Mouse (Mus musculus) hindbrain, embryonic 16.5 days (tissue): Measurements from ENCODE around the gene Abhd4. TPM values are rescaled to one million over a fixed set of nuclear protein-coding genes. Genes with fewer than 3 reads are reported as not detected.
A peak's percentile ranks its signal among the peaks of the same experiment; 100 is the strongest.

Source experiments
- ATAC-seq: fragments of 200-750 bp; cut with Nextera tagmentation; 2 replicates; pipeline ENCODE4 v1.8.0; 2017; ENCODE audit warnings: moderate TSS enrichment, moderate library complexity
- H3K27ac ChIP-seq: fragments of 300-500 bp; sonication (generic); 2 replicates; pipeline ENCODE4 v1.5.1; 2014; ENCODE audit warnings: low read depth, mild to moderate bottlenecking, control low read depth, low read length, moderate library complexity
- H3K27me3 ChIP-seq: fragments of 300-500 bp; sonication (generic); replicated peaks from 2 replicates; pipeline ENCODE4 v1.6.1; 2014; ENCODE audit warnings: low read length; ENCODE audit not compliant: control insufficient read depth, insufficient read depth
- H3K36me3 ChIP-seq: fragments of 300-500 bp; sonication (generic); 2 replicates; pipeline ENCODE4 v1.6.1; 2014; ENCODE audit warnings: mild to moderate bottlenecking, low read length, moderate library complexity, mixed read lengths; ENCODE audit not compliant: control insufficient read depth, insufficient read depth
- H3K4me1 ChIP-seq: fragments of 300-500 bp; sonication (generic); 2 replicates; pipeline ENCODE4 v1.6.1; 2014; ENCODE audit warnings: low read depth, low read length; ENCODE audit not compliant: control insufficient read depth, insufficient read depth
- H3K4me2 ChIP-seq: fragments of 300-500 bp; sonication (generic); 2 replicates; pipeline ENCODE4 v1.6.1; 2014; ENCODE audit warnings: mild to moderate bottlenecking, low read length, control low read depth, moderate library complexity
- H3K4me3 ChIP-seq: fragments of 300-500 bp; sonication (generic); 2 replicates; pipeline ENCODE4 v1.5.1; 2014; ENCODE audit warnings: mild to moderate bottlenecking, low read length, control low read depth, moderate library complexity
- H3K9ac ChIP-seq: fragments of 300-500 bp; sonication (generic); 2 replicates; pipeline ENCODE4 v1.6.1; 2014; ENCODE audit warnings: low read depth, mild to moderate bottlenecking, control low read depth, low read length, moderate library complexity
- H3K9me3 ChIP-seq: fragments of 300-500 bp; sonication (generic); 2 replicates; pipeline ENCODE4 v1.6.1; 2014; ENCODE audit warnings: mild to moderate bottlenecking, low read length, moderate library complexity; ENCODE audit not compliant: control insufficient read depth
- WGBS: fragments of 180-500 bp; shearing (Covaris S2); extraction: QIAGEN DNeasy Blood & Tissue Kit; methylation state at CpG from one replicate; pipeline ENCODE4 v1.1.7; 2014; 5-methylcytosine and 5-hydroxymethylcytosine counted together
- polyA plus RNA-seq: library from polyadenylated mRNA; unstranded; fragments of >200 nt; fragmentation: Nextera tagmentation; extraction: Ambion mirVana; gene quantifications from 2 replicates; pipeline ENCODE4 v1.2.1, GENCODE M21; 2015

The Abhd4 gene
- 70.3 and 75.2 TPM in 2 replicates for polyA plus RNA-seq

DNA sequence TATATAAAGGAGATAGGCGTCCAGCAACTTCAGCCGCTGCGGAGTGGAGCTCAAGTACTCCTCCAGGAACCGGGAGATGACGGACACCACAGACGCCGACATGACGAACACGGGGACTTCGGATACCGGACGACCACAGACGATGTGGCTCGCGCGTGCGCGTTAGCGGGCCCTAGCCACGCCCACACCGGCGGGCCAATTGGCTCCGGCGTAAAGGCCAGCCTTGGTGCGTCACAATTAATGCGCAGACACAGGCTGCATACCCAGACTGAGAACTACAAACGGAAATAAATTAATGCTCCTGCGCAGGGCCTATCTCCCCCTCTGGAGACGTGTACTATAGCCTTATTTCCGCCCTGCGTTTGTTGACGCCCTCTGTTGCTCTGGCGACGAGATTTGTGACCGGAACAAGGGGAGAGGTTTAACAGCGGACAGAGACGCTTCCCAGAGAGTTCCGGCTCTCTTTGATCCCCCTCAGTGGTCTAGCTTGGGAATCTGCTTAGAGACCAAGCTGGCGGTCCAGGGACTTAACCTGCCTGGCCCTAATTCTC is at the start of gene Abhd4, which contains the start of gene Dad1:
TSS of gene Abhd4 (plus strand) at position 448 of the 551 bp plus-strand sequence.
TSS of gene Dad1 (minus strand) at position 364 of the 551 bp plus-strand sequence.
- Histone ChIP-seq H3K27ac (peak within 1 kb of the TSS; percentile 85), H3K27me3 (no peaks in the 10 kb centered on the region), H3K9ac (peak within 1 kb of the TSS; percentile 77), H3K36me3 (no peaks in the 10 kb centered on the region), H3K4me2 (peak within 1 kb of the TSS; percentile 76), H3K9me3 (no peaks in the 10 kb centered on the region), H3K4me3 (peak within 1 kb of the TSS; percentile 82), H3K4me1 (peaks cover 36% of the 10 kb centered on the region)
- WGBS, result under 1% methylated on average over 39 of the region's 39 CpGs
- peak; percentile 100 for ATAC-seq

DNA sequence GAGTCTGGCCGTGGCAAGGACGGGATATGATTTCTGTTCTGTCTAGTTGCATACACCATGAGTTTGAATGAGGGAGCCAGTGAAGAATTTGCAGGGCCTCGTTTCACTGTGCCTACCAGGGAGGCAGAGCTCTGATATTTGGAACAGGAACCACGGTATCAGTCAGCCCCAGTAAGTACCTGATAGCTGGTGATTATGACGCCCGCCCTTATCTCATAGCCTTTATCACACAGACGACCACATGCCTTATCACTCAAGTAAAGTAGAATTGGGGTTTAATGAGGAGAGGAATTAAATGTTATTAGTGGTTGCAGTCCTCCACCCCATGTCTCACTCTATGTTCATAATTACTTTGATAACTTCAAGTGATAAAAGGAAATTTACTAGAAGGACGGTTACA is 49.7 kb upstream of the Abhd4 start:
- no peak for ATAC-seq
- no peaks in the 10 kb centered on the region for H3K27me3 ChIP-seq
- no peak overlapping the region for H3K4me2 ChIP-seq
- no peak overlapping the region for H3K27ac ChIP-seq
- no peak overlapping the region for H3K9ac ChIP-seq
- H3K9me3 ChIP-seq, result no peaks in the 10 kb centered on the region
- H3K4me3 ChIP-seq, result no peak overlapping the region
- 86% methylated on average over 8 of the region's 8 CpGs for WGBS
- H3K4me1 ChIP-seq, result no peaks in the 10 kb centered on the region
- H3K36me3 ChIP-seq, result no peaks in the 10 kb centered on the region

DNA sequence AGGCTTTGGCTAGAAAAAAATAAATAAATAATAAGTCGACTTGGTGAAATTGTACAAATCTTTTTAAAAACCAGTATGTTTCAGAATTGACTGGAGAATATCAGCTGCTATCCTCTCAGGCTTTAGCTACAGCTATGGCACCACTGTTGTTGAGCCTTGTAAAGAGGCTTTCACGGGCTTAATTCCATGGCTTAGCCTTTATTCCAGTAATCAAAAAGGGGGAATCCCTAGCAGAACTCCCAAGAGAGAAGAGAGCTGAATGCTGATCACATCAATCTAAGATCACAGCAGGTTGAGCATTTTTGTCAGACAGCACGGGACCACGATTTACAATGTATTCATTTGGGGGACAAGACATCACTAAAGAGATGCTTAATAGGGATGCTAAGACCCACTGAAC is 49.2 kb upstream of the Abhd4 start:
- Histone ChIP-seq H3K4me3 (no peak overlapping the region), H3K27me3 (no peaks in the 10 kb centered on the region), H3K27ac (no peak overlapping the region), H3K4me2 (no peak overlapping the region), H3K4me1 (no peaks in the 10 kb centered on the region), H3K9ac (no peak overlapping the region), H3K36me3 (no peaks in the 10 kb centered on the region), H3K9me3 (no peaks in the 10 kb centered on the region)
- ATAC-seq, result no peak
- 48% methylated on average over 4 of the region's 4 CpGs for WGBS

DNA sequence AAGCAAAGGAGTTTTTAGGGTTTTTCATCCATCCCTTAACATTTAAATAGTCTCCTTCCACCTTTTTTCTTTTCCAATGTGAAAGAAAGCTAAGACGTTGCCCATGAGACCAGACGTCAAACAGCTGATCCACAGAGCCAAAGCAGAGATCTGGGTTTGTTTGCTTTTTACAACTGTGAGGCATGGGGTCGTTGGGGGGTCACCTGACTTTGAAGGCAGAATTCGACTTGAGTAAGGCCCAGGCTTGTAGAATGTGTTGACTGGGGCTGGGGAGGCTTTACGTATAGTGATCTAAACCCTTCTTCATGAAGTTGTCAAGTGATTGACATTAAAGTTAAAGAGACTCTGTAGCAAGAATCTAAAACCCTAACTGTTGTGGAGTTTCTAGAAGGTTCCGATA is 48.1 kb upstream of the Abhd4 start:
- Histone ChIP-seq H3K9me3 (no peaks in the 10 kb centered on the region), H3K4me1 (no peaks in the 10 kb centered on the region), H3K27ac (no peak overlapping the region), H3K36me3 (no peaks in the 10 kb centered on the region), H3K4me2 (no peak overlapping the region), H3K27me3 (no peaks in the 10 kb centered on the region), H3K9ac (no peak overlapping the region), H3K4me3 (no peak overlapping the region)
- ATAC-seq, result no peak
- WGBS, result 63% methylated on average over 6 of the region's 6 CpGs

DNA sequence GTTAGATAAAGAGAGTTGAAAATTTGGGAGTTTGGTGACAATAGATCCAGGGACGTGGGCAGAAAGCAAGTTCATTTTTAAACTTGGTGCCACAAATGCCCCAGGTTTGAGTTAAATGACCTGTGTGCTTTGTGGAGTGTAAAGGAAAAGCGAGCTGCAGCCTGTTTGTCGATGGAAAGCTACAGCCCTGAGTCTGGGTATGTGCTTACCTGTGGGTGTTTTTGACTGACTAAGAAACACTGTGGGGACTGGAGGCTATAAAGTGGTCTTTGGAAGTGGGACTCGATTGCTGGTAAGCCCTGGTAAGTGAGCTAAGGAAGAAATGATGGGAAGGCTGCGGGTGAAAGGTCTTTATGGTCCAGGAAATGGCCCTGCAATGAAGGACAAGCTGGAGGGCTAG is 47.7 kb upstream of the Abhd4 start:
- Histone ChIP-seq H3K4me3 (no peak overlapping the region), H3K4me2 (no peak overlapping the region), H3K9ac (no peak overlapping the region), H3K27ac (no peak overlapping the region), H3K4me1 (no peaks in the 10 kb centered on the region), H3K27me3 (no peaks in the 10 kb centered on the region), H3K36me3 (no peaks in the 10 kb centered on the region), H3K9me3 (no peaks in the 10 kb centered on the region)
- 88% methylated on average over 5 of the region's 5 CpGs for WGBS
- ATAC-seq, result no peak

DNA sequence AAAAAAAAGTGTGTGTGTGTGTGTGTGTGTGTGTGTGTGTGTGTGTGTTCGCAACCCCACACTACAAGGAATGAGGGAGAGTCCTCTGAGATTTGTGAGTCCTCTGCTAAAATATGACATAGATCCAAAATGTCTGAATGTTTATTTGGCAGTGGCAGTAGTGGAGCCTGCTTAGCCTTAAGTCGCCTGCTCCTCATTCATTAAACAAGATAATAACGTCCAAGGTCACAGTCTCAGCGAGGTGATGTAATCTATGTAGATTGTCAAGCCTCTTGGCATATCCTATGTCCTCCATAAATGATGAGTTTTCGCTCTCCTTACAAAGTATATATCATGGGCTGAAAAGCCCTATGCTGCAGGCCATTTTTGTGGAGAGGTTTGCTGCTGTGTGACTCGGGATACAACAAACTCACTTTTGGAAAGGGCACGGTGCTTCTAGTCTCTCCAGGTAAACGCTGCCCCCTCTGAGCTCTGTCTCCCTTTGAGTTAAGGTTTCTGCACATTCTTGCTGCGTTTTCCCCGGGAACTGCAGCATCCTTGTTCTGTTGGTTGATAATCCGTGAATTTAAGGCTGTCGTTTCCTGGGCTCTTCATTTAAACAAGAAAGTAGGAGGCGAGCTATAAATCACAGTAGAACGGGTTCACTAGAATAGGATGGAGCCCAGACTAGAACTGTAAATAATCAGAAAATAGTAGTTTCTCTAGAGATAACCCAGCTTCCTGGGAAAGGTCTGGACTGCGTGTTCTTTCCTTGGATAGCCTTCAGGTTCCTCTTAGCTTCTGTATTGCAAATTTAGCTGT is 47.0 kb upstream of the Abhd4 start:
- no peak for ATAC-seq
- Histone ChIP-seq H3K27me3 (no peaks in the 10 kb centered on the region), H3K36me3 (no peaks in the 10 kb centered on the region), H3K4me2 (no peak overlapping the region), H3K4me3 (no peak overlapping the region), H3K4me1 (no peaks in the 10 kb centered on the region), H3K27ac (no peak overlapping the region), H3K9me3 (no peaks in the 10 kb centered on the region), H3K9ac (no peak overlapping the region)
- WGBS, result 81% methylated on average over 15 of the region's 15 CpGs

DNA sequence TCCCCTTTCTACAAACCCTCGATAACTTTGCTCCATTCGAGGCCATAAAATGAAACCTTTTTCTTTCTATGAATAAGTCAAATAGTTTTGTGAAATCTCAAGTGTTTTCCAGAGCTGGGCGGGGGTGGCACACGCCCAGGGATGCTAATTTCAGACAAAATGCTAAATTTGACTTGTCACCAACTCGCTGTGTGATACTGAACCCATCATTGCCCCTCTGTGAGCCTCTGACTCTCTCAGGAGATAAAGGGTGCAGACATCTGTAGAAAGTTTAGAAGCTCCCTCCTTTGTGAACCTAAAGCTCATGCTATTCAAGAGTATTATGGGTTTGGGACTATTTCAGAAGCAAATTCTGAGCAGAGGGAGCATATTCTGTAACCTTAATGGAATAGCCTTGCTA is 46.1 kb upstream of the Abhd4 start:
- Histone ChIP-seq H3K4me1 (no peaks in the 10 kb centered on the region), H3K27ac (no peak overlapping the region), H3K9me3 (no peaks in the 10 kb centered on the region), H3K36me3 (no peaks in the 10 kb centered on the region), H3K27me3 (no peaks in the 10 kb centered on the region), H3K9ac (no peak overlapping the region), H3K4me2 (no peak overlapping the region), H3K4me3 (no peak overlapping the region)
- 84% methylated on average over 5 of the region's 5 CpGs for WGBS
- no peak for ATAC-seq

DNA sequence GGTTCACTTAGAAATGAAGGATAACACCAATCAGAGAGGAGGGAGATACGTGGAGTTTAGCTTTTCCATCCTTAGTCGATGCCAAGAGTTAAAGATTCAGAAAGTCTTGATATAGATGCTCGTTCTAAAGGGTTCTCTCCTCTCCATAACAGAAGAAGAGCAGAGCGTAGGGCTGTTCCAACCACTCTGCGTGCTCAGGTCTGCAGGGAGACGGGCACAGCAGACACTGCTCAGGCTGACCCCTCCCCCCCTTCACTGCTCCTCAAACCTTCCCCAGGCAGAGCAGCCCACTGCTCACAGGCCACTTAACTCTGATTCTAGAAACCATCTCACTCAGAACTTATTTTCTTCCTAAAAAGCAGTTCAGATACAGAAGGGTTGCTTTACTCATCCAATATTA is 45.2 kb upstream of the Abhd4 start:
- no peaks in the 10 kb centered on the region for H3K36me3 ChIP-seq
- H3K27me3 ChIP-seq, result no peaks in the 10 kb centered on the region
- no peak overlapping the region for H3K4me2 ChIP-seq
- ATAC-seq, result no peak
- no peaks in the 10 kb centered on the region for H3K4me1 ChIP-seq
- H3K9me3 ChIP-seq, result no peaks in the 10 kb centered on the region
- H3K27ac ChIP-seq, result no peak overlapping the region
- H3K9ac ChIP-seq, result no peak overlapping the region
- no peak overlapping the region for H3K4me3 ChIP-seq
- 73% methylated on average over 6 of the region's 6 CpGs for WGBS

DNA sequence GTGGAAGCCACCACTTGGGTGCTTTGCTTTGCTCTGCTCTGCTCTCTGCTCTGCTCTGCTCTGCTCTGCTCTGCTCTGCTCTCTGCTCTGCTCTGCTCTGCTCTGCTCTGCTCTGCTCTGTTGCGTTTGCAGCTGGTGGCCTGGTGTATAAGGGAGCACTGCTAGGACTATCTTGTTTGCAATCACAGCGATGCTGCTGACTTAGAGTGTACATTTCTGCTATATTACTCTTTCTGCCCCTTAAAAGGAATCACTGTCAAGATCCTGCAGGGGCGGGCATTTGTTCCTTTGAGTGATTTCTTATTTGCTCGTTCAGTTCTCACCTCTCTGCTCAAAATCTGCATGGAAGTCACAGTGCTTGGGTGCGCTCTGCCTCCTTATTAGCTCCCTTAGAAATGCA is 44.1 kb upstream of the Abhd4 start:
- no peaks in the 10 kb centered on the region for H3K27me3 ChIP-seq
- H3K4me2 ChIP-seq, result no peak overlapping the region
- H3K9ac ChIP-seq, result no peak overlapping the region
- no peak overlapping the region for H3K27ac ChIP-seq
- ATAC-seq, result no peak
- H3K4me1 ChIP-seq, result no peaks in the 10 kb centered on the region
- WGBS, result 74% methylated on average over 5 of the region's 5 CpGs
- H3K36me3 ChIP-seq, result no peaks in the 10 kb centered on the region
- H3K9me3 ChIP-seq, result no peaks in the 10 kb centered on the region
- no peak overlapping the region for H3K4me3 ChIP-seq
